Comparison of ENCODE assay signal across 18 mouse cellular contexts in the genomic region with DNA sequence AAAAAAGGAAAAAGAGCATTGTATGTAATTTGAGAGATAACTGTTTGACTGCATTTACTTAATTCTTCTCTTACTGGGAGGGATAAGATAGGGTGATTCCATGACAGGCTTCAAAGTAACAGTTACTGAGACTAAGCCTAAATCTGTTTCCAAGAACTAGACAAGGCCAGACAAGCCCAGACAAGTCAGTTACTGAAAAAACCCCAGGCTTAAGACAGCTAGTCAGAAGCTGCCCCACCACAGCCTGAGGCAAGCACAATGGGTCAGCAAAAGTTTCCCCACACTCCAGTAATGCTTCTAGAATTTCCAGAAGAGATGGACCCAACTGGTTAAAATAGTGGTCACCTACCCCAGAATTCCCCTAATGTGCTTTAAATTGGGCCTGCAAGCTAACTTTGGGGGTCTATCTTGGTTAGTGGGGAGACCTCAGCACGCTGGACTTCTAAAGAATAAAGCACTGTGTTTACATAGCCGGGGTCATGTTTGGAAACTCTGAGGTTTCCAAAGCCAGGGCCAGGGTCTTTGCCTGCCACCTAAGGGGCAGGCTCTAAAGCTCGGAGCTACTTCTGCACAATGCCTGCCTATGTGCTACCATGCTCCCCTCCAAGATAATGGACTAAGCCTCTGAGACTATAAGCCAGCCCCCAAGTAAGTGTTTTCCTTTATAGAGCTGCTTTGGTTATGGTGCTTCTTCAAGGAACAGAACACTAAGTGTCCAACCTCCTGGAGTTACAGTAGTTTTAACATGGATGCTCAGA. TPM values are rescaled to one million over a fixed set of nuclear protein-coding genes. Genes with fewer than 3 reads are reported as not detected.
DNase-seq lines count a peak whose midpoint lies in the region; ATAC-seq and TF ChIP-seq lines count a peak whose summit lies in the region.
"Had no signal": no experiment of that assay in that cellular context is flagged by ENCODE, and none has a peak within 500 bp of the region (broad histone marks: within the 10 kb centered on the region; RNA-seq: fewer than 3 reads in every experiment).

No protein-coding gene starts in this region.

- no peak for ATAC-seq in heart, embryonic 15.5 days (replicated peaks; ENCODE audit: insufficient number of reproducible peaks, insufficient read depth, low FRiP score, low read depth)
- ATAC-seq in liver, embryonic 15.5 days (ENCODE audit: insufficient read depth), result no peak
- ATAC-seq in midbrain, embryonic 16.5 days, result no peak
- ATAC-seq: CD4-positive, CD25-positive, alpha-beta regulatory T cell, adult 4 months; hindbrain, postnatal 0 days had no signal

- peaks cover 21% of the 10 kb centered on the region for H3K4me1 ChIP-seq in heart, embryonic 15.5 days (replicated peaks)
- H3K4me1 ChIP-seq in CH12.LX (ENCODE audit: control insufficient read depth in 1 of 2, insufficient read depth in 2 of 2), result peaks cover 4 to 22% of the 10 kb centered on the region in 2 experiments; a peak in 3 of 4 replicates
- H3K4me1 ChIP-seq in bone marrow macrophage, adult 2 months (ENCODE audit: control insufficient read depth, insufficient read depth, low read length), result peaks cover 15% of the 10 kb centered on the region
- H3K4me1 ChIP-seq in liver, embryonic 15.5 days (replicated peaks), result peaks cover 28% of the 10 kb centered on the region
- H3K4me1 ChIP-seq in midbrain, embryonic 16.5 days (ENCODE audit: control insufficient read depth, insufficient read depth, low read length), result peaks cover 8% of the 10 kb centered on the region

- H3K9me3 ChIP-seq in heart, embryonic 15.5 days (replicated peaks), result no peaks in the 10 kb centered on the region
- peaks cover 3% of the 10 kb centered on the region for H3K9me3 ChIP-seq in CH12.LX (replicated peaks; ENCODE audit: low read length)
- H3K9me3 ChIP-seq in liver, embryonic 15.5 days (replicated peaks), result no peaks in the 10 kb centered on the region
- H3K9me3 ChIP-seq in midbrain, embryonic 16.5 days (replicated peaks; ENCODE audit: control insufficient read depth, low read length, poor library complexity, severe bottlenecking), result no peaks in the 10 kb centered on the region
- H3K9me3 ChIP-seq: embryonic facial prominence, embryonic 12.5 days; neural tube, embryonic 15.5 days had no signal

- dilution Hi-C loops in CH12.LX (cut with MboI; ENCODE audit: extremely low pct_ligation_motif_present, extremely low pct_unique_long_range_greater_than_20kb, low sequenced_read_pairs), result no loop called here

- TF ChIP-seq RAD21 in CH12.LX (IDR thresholded peaks at IDR 0.05; ENCODE audit: low read depth, low read length), result no peak

- 66% methylated on average over 3 of the region's 3 CpGs for WGBS in heart, embryonic 15.5 days
- WGBS in liver, embryonic 15.5 days (ENCODE audit: insufficient replicate concordance), result 65% methylated on average over 3 of the region's 3 CpGs
- 62% methylated on average over 3 of the region's 3 CpGs for WGBS in midbrain, embryonic 16.5 days

- no peaks in the 10 kb centered on the region for H3K27me3 ChIP-seq in heart, embryonic 15.5 days
- H3K27me3 ChIP-seq in CH12.LX (replicated peaks), result no peaks in the 10 kb centered on the region
- H3K27me3 ChIP-seq in liver, embryonic 15.5 days, result no peaks in the 10 kb centered on the region
- no peaks in the 10 kb centered on the region for H3K27me3 ChIP-seq in midbrain, embryonic 16.5 days (ENCODE audit: control insufficient read depth, insufficient read depth, low read depth, low read length)
- H3K27me3 ChIP-seq: embryonic facial prominence, embryonic 12.5 days; neural tube, embryonic 15.5 days had no signal

- H3K27ac ChIP-seq in heart, embryonic 15.5 days, result peak overlapping the region; percentile 2; the same call in 1 of the 2 replicates
- H3K27ac ChIP-seq in CH12.LX (ENCODE audit: insufficient read depth, low read depth), result peak overlapping the region; percentile 98
- H3K27ac ChIP-seq in bone marrow macrophage, adult 2 months (ENCODE audit: insufficient read depth, low read depth, low read length), result peak overlapping the region; percentile 90
- H3K27ac ChIP-seq in liver, embryonic 15.5 days (replicated peaks), result peak overlapping the region; percentile 10; the same call in 1 of the 2 replicates
- H3K27ac ChIP-seq in midbrain, embryonic 16.5 days (ENCODE audit: low read length), result no peak overlapping the region
- H3K27ac ChIP-seq in left cerebral cortex, adult 2 months, result no peak overlapping the region
- H3K27ac ChIP-seq: embryonic facial prominence, embryonic 12.5 days; hindbrain, postnatal 0 days; neural tube, embryonic 15.5 days had no signal

- in situ Hi-C loops in CH12.LX (cut with MboI; ENCODE audit: low pct_ligation_motif_present, low pct_unique_long_range_greater_than_20kb, low sequenced_read_pairs), result no loop called here

- no peak for DNase-seq in heart, postnatal 36 days
- DNase-seq in CH12.LX (ENCODE audit: extremely low read depth), result peak; percentile 86
- no peak for DNase-seq in cerebellum, adult 8-10 months
- no peak for DNase-seq in left cerebral cortex, adult 2 months (ENCODE audit: extremely low spot score in 1 of 2, low spot score in 2 of 2)
- DNase-seq: adrenal gland, adult 8-10 months; cerebellum, adult 11 months; kidney, postnatal 10 days; lung, adult 18-20 months; midbrain, embryonic 14.5 days; right cerebral cortex, postnatal 14 days had no signal

- peak; percentile 90 for TF ChIP-seq EP300 in CH12.LX (IDR thresholded peaks at IDR 0.05; ENCODE audit: low read length)

- no peak for TF ChIP-seq CTCF in CH12.LX (conservative IDR thresholded peaks at IDR 0.05 in 1 of 2, IDR thresholded peaks at IDR 0.05 in 1 of 2; ENCODE audit: low read depth in 2 of 2, low read length in 2 of 2)
- no peak for TF ChIP-seq CTCF in bone marrow macrophage, adult 2 months (IDR thresholded peaks at IDR 0.05; ENCODE audit: low read depth, low read length)
- no peak for TF ChIP-seq CTCF in left cerebral cortex, adult 2 months (IDR thresholded peaks at IDR 0.05)

- no peak overlapping the region for H3K4me3 ChIP-seq in heart, embryonic 15.5 days
- H3K4me3 ChIP-seq in CH12.LX (replicated peaks in 1 of 3; ENCODE audit: low read depth in 2 of 3, low read length in 2 of 3, poor library complexity in 1 of 3), result peak overlapping the region in 2 of 3 experiments; percentile 21 to 25
- no peak overlapping the region for H3K4me3 ChIP-seq in bone marrow macrophage, adult 2 months (ENCODE audit: insufficient read depth, low read length)
- no peak overlapping the region for H3K4me3 ChIP-seq in liver, embryonic 15.5 days (replicated peaks)
- no peak overlapping the region for H3K4me3 ChIP-seq in midbrain, embryonic 16.5 days (ENCODE audit: low read depth, low read length)
- H3K4me3 ChIP-seq in left cerebral cortex, adult 2 months, result no peak overlapping the region
- H3K4me3 ChIP-seq: embryonic facial prominence, embryonic 12.5 days; neural tube, embryonic 15.5 days had no signal

- intact Hi-C loops in heart, postnatal 36 days (cut with DNase I), result no loop called here
- intact Hi-C loops in left cerebral cortex, adult 2 months (cut with DNase I), result no loop called here

- no peak overlapping the region for H3K9ac ChIP-seq in heart, embryonic 15.5 days
- peak overlapping the region; percentile 67 for H3K9ac ChIP-seq in CH12.LX (ENCODE audit: insufficient read depth, low read depth)
- no peak overlapping the region for H3K9ac ChIP-seq in liver, embryonic 15.5 days
- no peak overlapping the region for H3K9ac ChIP-seq in midbrain, embryonic 16.5 days (ENCODE audit: low read depth, low read length)
- H3K9ac ChIP-seq: embryonic facial prominence, embryonic 12.5 days; neural tube, embryonic 15.5 days had no signal

- no peak overlapping the region for H3K4me2 ChIP-seq in heart, embryonic 15.5 days
- H3K4me2 ChIP-seq in CH12.LX (ENCODE audit: insufficient read depth, low read depth, poor library complexity, severe bottlenecking), result peak overlapping the region; percentile 90
- H3K4me2 ChIP-seq in liver, embryonic 15.5 days, result peak overlapping the region; percentile 8; the same call in 1 of the 2 replicates
- no peak overlapping the region for H3K4me2 ChIP-seq in midbrain, embryonic 16.5 days (ENCODE audit: low read length)
- H3K4me2 ChIP-seq: embryonic facial prominence, embryonic 12.5 days; neural tube, embryonic 15.5 days had no signal

- peak; percentile 60 for TF ChIP-seq POLR2A in CH12.LX (IDR thresholded peaks at IDR 0.05; ENCODE audit: low read depth, low read length)
- no peak for TF ChIP-seq POLR2A in bone marrow macrophage, adult 2 months (IDR thresholded peaks at IDR 0.05; ENCODE audit: borderline replicate concordance, low read depth, low read length)

- peaks cover 26% of the 10 kb centered on the region for H3K36me3 ChIP-seq in heart, embryonic 15.5 days
- peaks cover 17 to 32% of the 10 kb centered on the region in 2 experiments for H3K36me3 ChIP-seq in CH12.LX (replicated peaks in 1 of 2; ENCODE audit: control insufficient read depth in 1 of 2, insufficient read depth in 1 of 2, low read length in 1 of 2)
- peaks cover 42% of the 10 kb centered on the region for H3K36me3 ChIP-seq in liver, embryonic 15.5 days (replicated peaks)
- H3K36me3 ChIP-seq in midbrain, embryonic 16.5 days (ENCODE audit: control insufficient read depth, insufficient read depth, low read length), result peaks cover 7% of the 10 kb centered on the region; the same call in 1 of the 2 replicates

- H3K79me2 ChIP-seq in CH12.LX (replicated peaks; ENCODE audit: control insufficient read depth, extremely low read depth, insufficient read depth, poor library complexity, severe bottlenecking), result peaks cover 74% of the 10 kb centered on the region

RNA-seq across cellular contexts. Expression of a gene that starts 10.0 kb away (rescaled TPM):
- 22.2 and 27.3 TPM in 2 replicates for polyA plus RNA-seq in heart, embryonic 15.5 days (2015; fragmentation: Nextera tagmentation; extraction: Ambion mirVana)
- total RNA-seq in heart, postnatal 36 days (2021), result 10 to 100 TPM; 25.3 to 29.9 TPM
- total RNA-seq in CH12.LX (2012; rRNA removed) (84.5 and 107 TPM in 2 replicates), CH12.LX (2014; rRNA removed) (66.5 and 68.3 TPM in 2 replicates)
- polyA plus RNA-seq in CH12.LX (2012; ENCODE audit: insufficient read length, low read depth), result 78.9 and 79.0 TPM in 2 replicates
- polyA plus RNA-seq in bone marrow macrophage, adult 2 months (2012; ENCODE audit: insufficient read depth, insufficient read length, missing spikeins), result 81.8 and 101 TPM in 2 replicates
- polyA plus RNA-seq in liver, embryonic 15.5 days (2015; fragmentation: Nextera tagmentation; extraction: Ambion mirVana), result 14.1 and 15.7 TPM in 2 replicates
- 35.4 and 40.8 TPM in 2 replicates for polyA plus RNA-seq in midbrain, embryonic 16.5 days (2015; fragmentation: Nextera tagmentation; extraction: Ambion mirVana)
- 10 to 100 TPM; 79.0 to 85.9 TPM for total RNA-seq in left cerebral cortex, adult 2 months (2021)

RNA-seq across cellular contexts. Expression of a gene that starts 25.2 kb away (rescaled TPM):
- 8.0 and 9.7 TPM in 2 replicates for polyA plus RNA-seq in heart, embryonic 15.5 days (2015; fragmentation: Nextera tagmentation; extraction: Ambion mirVana)
- total RNA-seq in heart, postnatal 36 days (2021), result 10 to 100 TPM; 17.9 to 20.4 TPM
- 15.9 and 16.5 TPM in 2 replicates for total RNA-seq in CH12.LX (2012; rRNA removed)
- 7.2 and 8.7 TPM in 2 replicates for total RNA-seq in CH12.LX (2014; rRNA removed)
- polyA plus RNA-seq in CH12.LX (2012; ENCODE audit: insufficient read length, low read depth), result 9.2 and 12.0 TPM in 2 replicates
- polyA plus RNA-seq in bone marrow macrophage, adult 2 months (2012; ENCODE audit: insufficient read depth, insufficient read length, missing spikeins), result 0.07 TPM in 1 of 2 replicates, not detected in the other
- polyA plus RNA-seq in liver, embryonic 15.5 days (2015; fragmentation: Nextera tagmentation; extraction: Ambion mirVana), result 0.77 TPM in 2 replicates
- 12.3 and 14.0 TPM in 2 replicates for polyA plus RNA-seq in midbrain, embryonic 16.5 days (2015; fragmentation: Nextera tagmentation; extraction: Ambion mirVana)
- total RNA-seq in left cerebral cortex, adult 2 months (2021), result 10 to 100 TPM; 13.2 to 17.7 TPM

Comparison
In these comparisons a context has a peak if more than half of its experiments do, and no peak if none do; other contexts are left out.
1. H3K27ac ChIP-seq: peak in heart, embryonic 15.5 days (single experiment), CH12.LX (single experiment), bone marrow macrophage, adult 2 months (single experiment) and liver, embryonic 15.5 days (single experiment); none in midbrain, embryonic 16.5 days (single experiment) and left cerebral cortex, adult 2 months (single experiment).
2. H3K4me2 ChIP-seq: peak in CH12.LX (single experiment) and liver, embryonic 15.5 days (single experiment); none in heart, embryonic 15.5 days (single experiment) and midbrain, embryonic 16.5 days (single experiment).
3. H3K4me3 ChIP-seq: peak in CH12.LX (2 of 3); none in heart, embryonic 15.5 days (single experiment), bone marrow macrophage, adult 2 months (single experiment), liver, embryonic 15.5 days (single experiment), midbrain, embryonic 16.5 days (single experiment) and left cerebral cortex, adult 2 months (single experiment).